9 mouse cellular contexts compared by ENCODE assay signal in the genomic region with DNA sequence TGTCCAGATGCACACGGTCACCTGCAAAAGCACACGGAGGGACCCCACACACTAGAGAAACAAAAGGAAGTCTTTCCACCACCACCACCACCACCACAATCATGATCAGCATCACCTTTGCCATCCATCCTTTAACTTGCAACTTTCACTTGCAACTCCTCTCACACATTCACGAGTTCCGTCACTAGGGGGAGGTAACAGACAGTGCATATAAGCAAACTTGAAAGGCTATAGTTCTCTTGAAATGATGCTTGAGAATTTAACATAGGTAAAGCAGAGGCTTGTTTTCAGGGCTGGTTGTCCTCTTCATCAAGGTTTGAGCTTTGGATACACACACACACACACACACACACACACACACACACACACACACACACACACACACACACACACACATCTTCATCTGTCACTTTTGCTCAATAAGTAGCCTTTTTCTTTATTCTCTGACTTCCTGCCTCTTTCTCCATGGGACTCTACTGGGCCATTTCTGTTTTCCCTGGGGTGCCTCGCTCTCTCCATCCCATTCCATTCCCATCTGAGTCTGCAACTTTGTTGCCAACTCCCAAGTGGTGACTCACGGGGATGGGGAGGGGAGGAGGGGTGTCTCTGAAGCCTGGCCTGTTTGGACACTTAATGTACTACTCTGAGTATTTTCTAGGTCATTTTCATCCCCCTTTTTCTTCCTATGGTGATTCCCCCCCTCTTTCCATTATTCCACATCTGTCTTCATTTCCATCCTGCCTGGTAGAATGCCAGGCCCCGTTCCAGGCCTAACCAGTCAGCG.
DNase-seq lines count a peak whose midpoint lies in the region; ATAC-seq and TF ChIP-seq lines count a peak whose summit lies in the region.
"Had no signal": no experiment of that assay in that cellular context is flagged by ENCODE, and none has a peak within 500 bp of the region (broad histone marks: within the 10 kb centered on the region; RNA-seq: fewer than 3 reads in every experiment).

No protein-coding gene starts in this region.

- H3K9me3 ChIP-seq in forebrain, embryonic 10.5 days: no peaks in the 10 kb centered on the region
- H3K9me3 ChIP-seq in forebrain, embryonic 11.5 days (ENCODE audit: control insufficient read depth, low read length): no peaks in the 10 kb centered on the region
- no peaks in the 10 kb centered on the region for H3K9me3 ChIP-seq in stomach, postnatal 0 days (ENCODE audit: control insufficient read depth, low read length)
- H3K9me3 ChIP-seq: limb, embryonic 15.5 days had no signal

- H3K27me3 ChIP-seq in forebrain, embryonic 10.5 days (ENCODE audit: poor library complexity, severe bottlenecking): no peaks in the 10 kb centered on the region
- no peaks in the 10 kb centered on the region for H3K27me3 ChIP-seq in forebrain, embryonic 11.5 days (ENCODE audit: control insufficient read depth, insufficient read depth, low read length)
- H3K27me3 ChIP-seq in stomach, postnatal 0 days (ENCODE audit: control insufficient read depth, insufficient read depth, low read length): no peaks in the 10 kb centered on the region
- H3K27me3 ChIP-seq: limb, embryonic 15.5 days had no signal

- H3K9ac ChIP-seq in forebrain, embryonic 11.5 days (ENCODE audit: low read length): no peak overlapping the region
- no peak overlapping the region for H3K9ac ChIP-seq in stomach, postnatal 0 days (ENCODE audit: low read length)
- H3K9ac ChIP-seq: limb, embryonic 15.5 days had no signal

- no peak for TF ChIP-seq EP300 in stomach, postnatal 0 days (optimal IDR thresholded peaks at IDR 0.05)

- no peaks in the 10 kb centered on the region; the same call in 1 of the 2 replicates for H3K4me1 ChIP-seq in forebrain, embryonic 10.5 days
- H3K4me1 ChIP-seq in forebrain, embryonic 11.5 days (replicated peaks; ENCODE audit: control insufficient read depth, insufficient read depth, low read length): no peaks in the 10 kb centered on the region
- no peaks in the 10 kb centered on the region for H3K4me1 ChIP-seq in stomach, postnatal 0 days (replicated peaks; ENCODE audit: control insufficient read depth, insufficient read depth)

- peaks cover 5% of the 10 kb centered on the region; the same call in 1 of the 2 replicates for H3K36me3 ChIP-seq in forebrain, embryonic 10.5 days (replicated peaks)
- H3K36me3 ChIP-seq in forebrain, embryonic 11.5 days (ENCODE audit: control insufficient read depth, insufficient read depth, low read length): no peaks in the 10 kb centered on the region
- no peaks in the 10 kb centered on the region for H3K36me3 ChIP-seq in stomach, postnatal 0 days (ENCODE audit: control insufficient read depth, insufficient read depth, low read length)
- H3K36me3 ChIP-seq: limb, embryonic 15.5 days had no signal

- ATAC-seq in forebrain, embryonic 11.5 days (replicated peaks; ENCODE audit: low FRiP score): no peak
- ATAC-seq in stomach, postnatal 0 days (ENCODE audit: low FRiP score, low TSS enrichment): peak; percentile 52; the same call in 1 of the 2 replicates

- no peak overlapping the region for H3K27ac ChIP-seq in forebrain, embryonic 10.5 days
- no peak overlapping the region for H3K27ac ChIP-seq in forebrain, embryonic 11.5 days (ENCODE audit: low read depth, low read length)
- no peak overlapping the region for H3K27ac ChIP-seq in stomach, postnatal 0 days (replicated peaks)
- H3K27ac ChIP-seq: limb, embryonic 15.5 days had no signal

- intact Hi-C loops in heart, postnatal 10 days (cut with DNase I): loop anchor here (1.0 to 5.0 kb wide), 3 partner anchors 371 to 609 kb away; a partner anchor contains a TSS

- peak; percentile 97 for TF ChIP-seq CTCF in stomach, postnatal 0 days (IDR thresholded peaks at IDR 0.05; ENCODE audit: low read depth)

- H3K4me2 ChIP-seq in forebrain, embryonic 11.5 days (ENCODE audit: low read depth, low read length, severe bottlenecking): no peak overlapping the region
- no peak overlapping the region for H3K4me2 ChIP-seq in stomach, postnatal 0 days (replicated peaks; ENCODE audit: low read depth)
- H3K4me2 ChIP-seq: limb, embryonic 15.5 days had no signal

- peak; percentile 43 for DNase-seq in forebrain, embryonic 10.5 days (ENCODE audit: extremely low spot score, low spot score)
- DNase-seq in forebrain, embryonic 11.5 days (ENCODE audit: low spot score): no peak
- DNase-seq in ZHBTc4 (ENCODE audit: low read depth, low spot score): peak; percentile 77
- DNase-seq in embryo, embryonic 10.5 days (ENCODE audit: low spot score): peak; percentile 86
- peak; percentile 69 to 79 for DNase-seq in heart, postnatal 10 days
- DNase-seq in layer of hippocampus, adult 9-10 months (ENCODE audit: low spot score): peak; percentile 76
- peak; percentile 77 for DNase-seq in mesoderm, embryonic 11.5 days (ENCODE audit: low read depth, low spot score)
- peak; percentile 59 for DNase-seq in stomach, postnatal 0 days (ENCODE audit: low spot score)

- 55% methylated on average over 8 of the region's 8 CpGs for WGBS in forebrain, embryonic 10.5 days
- WGBS in forebrain, embryonic 11.5 days: 56% methylated on average over 8 of the region's 8 CpGs
- 42% methylated on average over 8 of the region's 8 CpGs for WGBS in stomach, postnatal 0 days

- no peak overlapping the region for H3K4me3 ChIP-seq in forebrain, embryonic 10.5 days
- no peak overlapping the region for H3K4me3 ChIP-seq in forebrain, embryonic 11.5 days (ENCODE audit: low read depth, low read length)
- H3K4me3 ChIP-seq in stomach, postnatal 0 days (ENCODE audit: low read depth, low read length): no peak overlapping the region
- H3K4me3 ChIP-seq: limb, embryonic 15.5 days had no signal
